Mouse (Mus musculus): Measurements from ENCODE around the gene Igsf9. TPM values are rescaled to one million over a fixed set of nuclear protein-coding genes. Genes with fewer than 3 reads are reported as not detected.

Gene Igsf9
- total RNA-seq (2014; rRNA removed), result 17.9 and 33.0 TPM in 2 replicates
- 10.5 and 13.5 TPM in 2 replicates for polyA plus RNA-seq (2015; fragmentation: Nextera tagmentation; extraction: Ambion mirVana)

GRCm38 (mm10) chr1:172481540-172482280 lies at the start of gene Igsf9:
TSS of gene Igsf9 (plus strand) at chr1:172481788.
- DNase-seq (ENCODE audit: low spot score), result peak; percentile 97
- ATAC-seq, result peak; percentile 94
- H3K9ac ChIP-seq (replicated peaks; ENCODE audit: low read length), result peak within 1 kb of the TSS; percentile 49
- no peaks in the 10 kb centered on the region for H3K9me3 ChIP-seq (ENCODE audit: low read length)
- H3K27ac ChIP-seq, result no peak within 1 kb of the TSS
- peaks cover 29% of the 10 kb centered on the region for H3K4me1 ChIP-seq (ENCODE audit: insufficient read depth, low read length)
- H3K27me3 ChIP-seq (ENCODE audit: insufficient read depth, low read length), result no peaks in the 10 kb centered on the region
- WGBS, result 1% methylated on average over 38 of the region's 38 CpGs
- peak within 1 kb of the TSS; percentile 62 for H3K4me3 ChIP-seq (ENCODE audit: low read length)
- peak; percentile 76 for TF ChIP-seq CTCF (IDR thresholded peaks at IDR 0.05; ENCODE audit: low read depth)
- H3K36me3 ChIP-seq (ENCODE audit: insufficient read depth, low read length), result no peaks in the 10 kb centered on the region
- peak within 1 kb of the TSS; percentile 88 for H3K4me2 ChIP-seq (ENCODE audit: low read depth, low read length)

GRCm38 (mm10) chr1:172431836-172432586 lies 49.6 kb upstream of the Igsf9 start:
- Histone ChIP-seq H3K9ac (replicated peaks; ENCODE audit: low read length) (no peak overlapping the region), H3K36me3 (ENCODE audit: insufficient read depth, low read length) (no peaks in the 10 kb centered on the region), H3K27me3 (ENCODE audit: insufficient read depth, low read length) (no peaks in the 10 kb centered on the region), H3K4me3 (ENCODE audit: low read length) (no peak overlapping the region), H3K4me1 (ENCODE audit: insufficient read depth, low read length) (no peaks in the 10 kb centered on the region), H3K4me2 (ENCODE audit: low read depth, low read length) (no peak overlapping the region), H3K27ac (no peak overlapping the region), H3K9me3 (ENCODE audit: low read length) (no peaks in the 10 kb centered on the region)
- DNase-seq (ENCODE audit: low spot score) (peak; percentile 6), ATAC-seq (no peak)
- no peak for TF ChIP-seq CTCF (IDR thresholded peaks at IDR 0.05; ENCODE audit: low read depth)
- 49% methylated on average over 4 of the region's 4 CpGs for WGBS

DNA sequence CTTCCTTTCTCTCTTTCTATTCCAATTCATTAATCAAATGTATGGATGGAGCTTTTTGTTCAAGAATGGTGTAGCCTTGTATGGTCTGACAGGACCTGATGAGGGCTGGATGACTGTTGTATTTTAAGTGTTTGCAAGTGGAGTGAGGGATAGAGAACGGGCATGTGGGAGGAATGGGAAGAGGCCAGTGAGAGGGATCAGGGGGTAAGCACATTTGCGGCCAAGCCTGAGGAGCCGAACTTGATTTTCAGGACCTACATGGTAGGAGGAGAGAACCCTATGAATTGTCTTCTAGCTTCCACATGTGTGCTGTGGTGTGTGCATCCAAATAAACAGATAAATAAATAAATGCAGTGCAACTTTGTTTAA lies 49.0 kb upstream of the Igsf9 start:
- no peaks in the 10 kb centered on the region for H3K27me3 ChIP-seq (ENCODE audit: insufficient read depth, low read length)
- H3K36me3 ChIP-seq (ENCODE audit: insufficient read depth, low read length), result no peaks in the 10 kb centered on the region
- no peak overlapping the region for H3K4me3 ChIP-seq (ENCODE audit: low read length)
- no peak overlapping the region for H3K9ac ChIP-seq (replicated peaks; ENCODE audit: low read length)
- 92% methylated on average over 3 of the region's 3 CpGs for WGBS
- no peaks in the 10 kb centered on the region for H3K4me1 ChIP-seq (ENCODE audit: insufficient read depth, low read length)
- ATAC-seq (no peak), DNase-seq (ENCODE audit: low spot score) (no peak)
- TF ChIP-seq CTCF (IDR thresholded peaks at IDR 0.05; ENCODE audit: low read depth), result no peak
- H3K4me2 ChIP-seq (ENCODE audit: low read depth, low read length), result no peak overlapping the region
- H3K27ac ChIP-seq, result no peak overlapping the region
- H3K9me3 ChIP-seq (ENCODE audit: low read length), result no peaks in the 10 kb centered on the region

DNA sequence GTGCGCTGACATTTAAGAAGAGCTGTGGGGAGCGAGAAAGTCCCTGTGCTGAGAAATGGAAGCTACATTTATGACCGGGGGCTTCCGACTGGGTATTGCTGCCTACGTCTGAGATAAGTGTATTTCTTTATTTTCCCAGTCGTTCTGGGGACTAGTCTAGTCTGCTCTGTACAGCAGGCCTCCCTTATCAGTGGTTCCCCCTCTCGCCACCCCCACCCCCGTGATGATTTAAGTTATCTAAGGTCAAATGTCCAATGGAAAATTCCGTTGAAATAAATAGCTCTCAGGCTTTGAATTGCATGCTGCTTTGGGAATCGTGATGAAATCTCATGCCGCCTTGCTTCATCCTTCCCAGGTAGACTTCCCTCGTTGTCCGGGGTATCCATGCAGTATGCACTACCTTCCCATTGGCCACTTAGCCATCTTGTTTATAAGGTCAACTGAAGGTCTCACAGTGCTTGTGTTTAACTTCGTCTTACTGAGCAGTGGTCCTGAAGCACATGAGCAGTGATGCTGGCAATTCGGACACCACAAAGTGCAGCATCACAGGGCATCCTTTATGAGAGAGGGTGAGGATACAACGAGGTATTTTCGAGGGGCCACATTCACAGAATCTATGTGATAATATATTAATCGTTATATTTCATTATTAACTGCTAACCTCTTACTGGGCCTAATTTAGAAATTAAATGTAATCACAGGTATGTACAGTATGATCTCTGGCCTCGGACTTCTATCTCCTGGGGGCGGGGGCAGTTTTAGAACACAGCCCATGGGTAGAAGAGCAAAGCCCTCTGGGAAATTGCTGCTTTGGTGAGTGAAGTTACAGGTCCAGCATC lies 48.4 kb upstream of the Igsf9 start:
- Histone ChIP-seq H3K9me3 (ENCODE audit: low read length) (no peaks in the 10 kb centered on the region), H3K4me1 (ENCODE audit: insufficient read depth, low read length) (no peaks in the 10 kb centered on the region), H3K36me3 (ENCODE audit: insufficient read depth, low read length) (no peaks in the 10 kb centered on the region), H3K4me2 (ENCODE audit: low read depth, low read length) (no peak overlapping the region), H3K9ac (replicated peaks; ENCODE audit: low read length) (no peak overlapping the region), H3K27me3 (ENCODE audit: insufficient read depth, low read length) (no peaks in the 10 kb centered on the region), H3K4me3 (ENCODE audit: low read length) (no peak overlapping the region), H3K27ac (no peak overlapping the region)
- ATAC-seq (no peak), DNase-seq (ENCODE audit: low spot score) (no peak)
- WGBS, result 90% methylated on average over 20 of the region's 20 CpGs
- no peak for TF ChIP-seq CTCF (IDR thresholded peaks at IDR 0.05; ENCODE audit: low read depth)

DNA sequence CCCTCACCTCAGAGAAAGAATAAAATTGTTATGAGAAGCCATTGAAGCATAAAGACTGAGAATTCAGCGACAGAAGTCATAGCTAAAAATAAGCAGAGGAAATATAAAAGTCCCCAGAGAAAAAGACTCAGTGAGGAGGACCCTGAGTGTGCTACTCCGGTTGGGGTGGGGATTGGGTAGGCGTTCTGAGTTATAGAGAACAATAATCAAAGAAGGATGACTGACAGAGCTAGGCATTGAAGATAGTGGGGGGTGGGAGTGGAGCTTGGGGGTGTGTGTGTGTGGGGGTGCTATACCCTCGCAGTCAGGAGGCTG lies 47.8 kb upstream of the Igsf9 start:
- Histone ChIP-seq H3K4me2 (ENCODE audit: low read depth, low read length) (no peak overlapping the region), H3K9ac (replicated peaks; ENCODE audit: low read length) (no peak overlapping the region), H3K4me3 (ENCODE audit: low read length) (no peak overlapping the region), H3K27me3 (ENCODE audit: insufficient read depth, low read length) (no peaks in the 10 kb centered on the region), H3K27ac (no peak overlapping the region), H3K4me1 (ENCODE audit: insufficient read depth, low read length) (no peaks in the 10 kb centered on the region), H3K9me3 (ENCODE audit: low read length) (no peaks in the 10 kb centered on the region), H3K36me3 (ENCODE audit: insufficient read depth, low read length) (no peaks in the 10 kb centered on the region)
- ATAC-seq (no peak), DNase-seq (ENCODE audit: low spot score) (no peak)
- no peak for TF ChIP-seq CTCF (IDR thresholded peaks at IDR 0.05; ENCODE audit: low read depth)
- WGBS, result 78% methylated on average over 4 of the region's 4 CpGs

DNA sequence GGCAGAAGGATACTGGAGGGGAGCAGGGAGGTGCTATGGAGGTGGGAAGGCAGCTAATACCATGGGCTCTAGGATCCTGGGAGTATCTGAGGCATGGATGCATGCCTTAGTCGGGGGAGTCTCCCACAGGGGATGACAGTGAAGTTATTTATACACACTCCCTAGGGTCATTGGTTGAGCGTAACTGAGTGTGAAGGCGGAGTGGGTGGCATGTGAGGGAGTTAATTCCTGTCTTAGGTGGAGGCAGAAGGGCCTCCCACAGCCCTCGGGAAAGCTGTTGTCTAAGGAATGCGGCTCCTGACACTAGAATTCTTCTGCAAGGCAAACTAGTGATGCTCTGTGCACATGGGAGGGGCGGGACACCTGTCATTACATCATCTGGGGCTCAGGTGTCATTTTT lies 44.8 kb upstream of the Igsf9 start:
- no peak overlapping the region for H3K4me3 ChIP-seq (ENCODE audit: low read length)
- WGBS, result 49% methylated on average over 6 of the region's 6 CpGs
- H3K9me3 ChIP-seq (ENCODE audit: low read length), result no peaks in the 10 kb centered on the region
- H3K36me3 ChIP-seq (ENCODE audit: insufficient read depth, low read length), result no peaks in the 10 kb centered on the region
- H3K27ac ChIP-seq, result no peak overlapping the region
- no peak for TF ChIP-seq CTCF (IDR thresholded peaks at IDR 0.05; ENCODE audit: low read depth)
- no peaks in the 10 kb centered on the region for H3K4me1 ChIP-seq (ENCODE audit: insufficient read depth, low read length)
- DNase-seq (ENCODE audit: low spot score), result no peak
- ATAC-seq, result no peak
- no peak overlapping the region for H3K4me2 ChIP-seq (ENCODE audit: low read depth, low read length)
- no peak overlapping the region for H3K9ac ChIP-seq (replicated peaks; ENCODE audit: low read length)
- no peaks in the 10 kb centered on the region for H3K27me3 ChIP-seq (ENCODE audit: insufficient read depth, low read length)

All from hindbrain, postnatal 0 days (tissue).